Mouse (Mus musculus) forelimb bud, embryonic 11.5 days (tissue): ENCODE measurements around the gene Amigo2.

Experiments used
- DNase-seq: peaks from one replicate; pipeline ENCODE4 v3.0.0-alpha.2; 2012; ENCODE audit warnings: low read depth, low spot score

Amigo2 gene

GRCm38 (mm10) chr15:97246911-97247790, at the start of gene Amigo2, which contains the start of gene Pced1b:
Amigo2 (minus strand) TSS chr15:97247287.
Pced1b (plus strand) TSS chr15:97247107.
- peak; percentile 40 for DNase-seq

- DNase-seq, result peak; percentile 46
These were observed 44.4 kb upstream of the Amigo2 start for GRCm38 (mm10) chr15:97291291-97292050.

- DNase-seq, result no peak
These were observed 43.3 kb upstream of the Amigo2 start for GRCm38 (mm10) chr15:97290351-97290750.

GRCm38 (mm10) chr15:97289176-97289575, 42.1 kb upstream of the Amigo2 start:
- no peak for DNase-seq

GRCm38 (mm10) chr15:97288690-97289089, 41.6 kb upstream of the Amigo2 start:
- no peak for DNase-seq

- no peak for DNase-seq
These were observed 40.5 kb upstream of the Amigo2 start for GRCm38 (mm10) chr15:97287436-97288143.

- DNase-seq, result no peak
These were observed 39.6 kb upstream of the Amigo2 start for GRCm38 (mm10) chr15:97286731-97287130.

GRCm38 (mm10) chr15:97285665-97286212, 38.7 kb upstream of the Amigo2 start:
- no peak for DNase-seq

- no peak for DNase-seq
These were observed 37.1 kb upstream of the Amigo2 start for GRCm38 (mm10) chr15:97284201-97284600.

- DNase-seq, result no peak
These were observed 35.4 kb upstream of the Amigo2 start for GRCm38 (mm10) chr15:97282572-97282881.

GRCm38 (mm10) chr15:97281712-97282571, 34.9 kb upstream of the Amigo2 start:
- peak; percentile 28 for DNase-seq

GRCm38 (mm10) chr15:97280776-97281175, 33.7 kb upstream of the Amigo2 start:
- no peak for DNase-seq

- DNase-seq, result no peak
These were observed 33.0 kb upstream of the Amigo2 start for GRCm38 (mm10) chr15:97280131-97280530.

GRCm38 (mm10) chr15:97278340-97278948, 31.4 kb upstream of the Amigo2 start:
- no peak for DNase-seq

- DNase-seq, result peak; percentile 14
These were observed 30.2 kb upstream of the Amigo2 start for GRCm38 (mm10) chr15:97277328-97277727.

GRCm38 (mm10) chr15:97276660-97277153, 29.6 kb upstream of the Amigo2 start:
- peak; percentile 35 for DNase-seq

GRCm38 (mm10) chr15:97275626-97276395, 28.7 kb upstream of the Amigo2 start:
- peak; percentile 32 for DNase-seq

GRCm38 (mm10) chr15:97272831-97273230, 25.7 kb upstream of the Amigo2 start:
- no peak for DNase-seq

GRCm38 (mm10) chr15:97271985-97272697, 25.1 kb upstream of the Amigo2 start:
- no peak for DNase-seq
